Mouse (Mus musculus) lung, embryonic 14.5 days (tissue): ENCODE results near the gene Arid1a. TPM values are rescaled to one million over a fixed set of nuclear protein-coding genes. Genes with fewer than 3 reads are reported as not detected.

Experiments
- ATAC-seq: fragments of 200-750 bp; cut with Nextera tagmentation; 2 replicates; pipeline ENCODE4 v1.8.0; 2017; ENCODE audit warnings: mild to moderate bottlenecking, moderate TSS enrichment, moderate library complexity; ENCODE audit not compliant: insufficient read depth
- DNase-seq: peaks from one replicate; pipeline ENCODE4 v3.0.0-alpha.2; 2015
- H3K27ac ChIP-seq: fragments of 300-500 bp; sonication (generic); 2 replicates; pipeline ENCODE4 v1.5.1; 2014; ENCODE audit warnings: low read depth, mild to moderate bottlenecking, moderate library complexity
- H3K27me3 ChIP-seq: fragments of 300-500 bp; sonication (generic); 2 replicates; pipeline ENCODE4 v1.6.1; 2014; ENCODE audit warnings: low read length, control low read depth; ENCODE audit not compliant: insufficient read depth
- H3K36me3 ChIP-seq: fragments of 300-500 bp; sonication (generic); 2 replicates; pipeline ENCODE4 v1.6.1; 2014; ENCODE audit warnings: control low read depth; ENCODE audit not compliant: insufficient read depth
- H3K4me1 ChIP-seq: fragments of 300-500 bp; sonication (generic); 2 replicates; pipeline ENCODE4 v1.6.1; 2014; ENCODE audit warnings: antibody characterized with exemption, control low read depth; ENCODE audit not compliant: insufficient read depth
- H3K4me2 ChIP-seq: fragments of 300-500 bp; sonication (generic); 2 replicates; pipeline ENCODE4 v1.6.1; 2014; ENCODE audit warnings: mild to moderate bottlenecking
- H3K4me3 ChIP-seq: fragments of 300-500 bp; sonication (generic); 2 replicates; pipeline ENCODE4 v1.5.1; 2014; ENCODE audit warnings: low read depth, low read length
- H3K9ac ChIP-seq: fragments of 300-500 bp; sonication (generic); 2 replicates; pipeline ENCODE4 v1.6.1; 2014
- H3K9me3 ChIP-seq: fragments of 300-500 bp; sonication (generic); 2 replicates; pipeline ENCODE4 v1.6.1; 2016; ENCODE audit warnings: low read depth, low read length, control low read depth
- CTCF ChIP-seq: IDR thresholded peaks from 2 replicates; pipeline ENCODE4 v1.5.1; 2016; ENCODE audit warnings: antibody characterized with exemption, low read depth
- WGBS: fragments of 180-500 bp; shearing (Covaris S2); extraction: QIAGEN DNeasy Blood & Tissue Kit; methylation state at CpG from one replicate; pipeline ENCODE4 v1.1.7; 2014; 5-methylcytosine and 5-hydroxymethylcytosine counted together
- polyA plus RNA-seq: library from polyadenylated mRNA; unstranded; fragments of >200 nt; fragmentation: Nextera tagmentation; extraction: Ambion mirVana; gene quantifications from 2 replicates; pipeline ENCODE4 v1.2.1, GENCODE M21; 2014

Gene Arid1a
- polyA plus RNA-seq, 1 experiment from 2014 or later: 44.7 TPM

- Histone ChIP-seq H3K27me3 (no peaks in the 10 kb centered on the region), H3K9ac (no peak overlapping the region; the same call in 1 of the 2 replicates), H3K27ac (peak overlapping the region; percentile 73), H3K36me3 (peaks cover 26% of the 10 kb centered on the region), H3K4me1 (peaks cover 35% of the 10 kb centered on the region), H3K4me3 (no peak overlapping the region), H3K9me3 (no peaks in the 10 kb centered on the region), H3K4me2 (peak overlapping the region; percentile 24)
- ATAC-seq (peak; percentile 54; the same call in 1 of the 2 replicates), DNase-seq (peak; percentile 93)
- WGBS: 2% methylated on average over 5 of the region's 5 CpGs
- TF ChIP-seq CTCF: no peak
Measured at GRCm38 (mm10) chr4:133675594-133676016, 81.0 kb downstream of the Arid1a start.

GRCm38 (mm10) chr4:133674331-133674695, 82.3 kb downstream of the Arid1a start:
- Histone ChIP-seq H3K9ac (0 out of 2 replicates have a peak overlapping the region, but pooled peaks have one; percentile 9), H3K4me3 (no peak overlapping the region)

GRCm38 (mm10) chr4:133673666-133674330, 82.8 kb downstream of the Arid1a start:
- H3K27me3 ChIP-seq: no peaks in the 10 kb centered on the region
- H3K4me1 ChIP-seq: peaks cover 37% of the 10 kb centered on the region
- no peak for TF ChIP-seq CTCF
- 16% methylated on average over 10 of the region's 10 CpGs for WGBS
- DNase-seq: peak; percentile 73
- H3K9me3 ChIP-seq: no peaks in the 10 kb centered on the region
- peak overlapping the region; percentile 90 for H3K4me2 ChIP-seq
- H3K36me3 ChIP-seq: peaks cover 11% of the 10 kb centered on the region
- peak overlapping the region; percentile 99 for H3K27ac ChIP-seq
- ATAC-seq: no peak
- peak overlapping the region; percentile 74 for H3K9ac ChIP-seq
- peak overlapping the region; percentile 72 for H3K4me3 ChIP-seq

More at GRCm38 (mm10) chr4:133674331-133674695, 82.3 kb downstream of the Arid1a start:
- peak overlapping the region; percentile 90 for H3K4me2 ChIP-seq
- H3K9me3 ChIP-seq: no peaks in the 10 kb centered on the region
- WGBS: 45% methylated on average over 8 of the region's 8 CpGs
- peak overlapping the region; percentile 99 for H3K27ac ChIP-seq
- no peak for ATAC-seq
- DNase-seq: no peak
- H3K27me3 ChIP-seq: no peaks in the 10 kb centered on the region
- no peak for TF ChIP-seq CTCF
- peaks cover 37% of the 10 kb centered on the region for H3K4me1 ChIP-seq
- H3K36me3 ChIP-seq: peaks cover 14% of the 10 kb centered on the region

GRCm38 (mm10) chr4:133672845-133673647, 83.5 kb downstream of the Arid1a start:
- Histone ChIP-seq H3K36me3 (0 out of 2 replicates have a peak, but pooled peaks cover 7% of the 10 kb centered on the region), H3K27ac (peak overlapping the region; percentile 99), H3K9ac (peak overlapping the region; percentile 74), H3K27me3 (no peaks in the 10 kb centered on the region), H3K4me2 (peak overlapping the region; percentile 90), H3K4me1 (peaks cover 37% of the 10 kb centered on the region), H3K4me3 (peak overlapping the region; percentile 72), H3K9me3 (no peaks in the 10 kb centered on the region)
- DNase-seq (peak; percentile 71), ATAC-seq (no peak)
- TF ChIP-seq CTCF: no peak
- under 1% methylated on average over 24 of the region's 24 CpGs for WGBS

GRCm38 (mm10) chr4:133671881-133672844, 84.4 kb downstream of the Arid1a start, which contains the start of gene Pigv:
Gene Pigv (minus strand): TSS chr4:133672647.
- Histone ChIP-seq H3K4me1 (peaks cover 36% of the 10 kb centered on the region), H3K36me3 (0 out of 2 replicates have a peak, but pooled peaks cover 9% of the 10 kb centered on the region), H3K4me2 (peak within 1 kb of the TSS; percentile 90), H3K4me3 (peak within 1 kb of the TSS; percentile 72), H3K9ac (peak within 1 kb of the TSS; percentile 74), H3K27ac (peak within 1 kb of the TSS; percentile 99), H3K27me3 (no peaks in the 10 kb centered on the region), H3K9me3 (no peaks in the 10 kb centered on the region)
- ATAC-seq (peak; percentile 88), DNase-seq (peak; percentile 95)
- TF ChIP-seq CTCF: no peak
- under 1% methylated on average over 76 of the region's 76 CpGs for WGBS

GRCm38 (mm10) chr4:133671184-133671880, 85.2 kb downstream of the Arid1a start:
- peak overlapping the region; percentile 72 for H3K4me3 ChIP-seq
- peak; percentile 92 for TF ChIP-seq CTCF
- WGBS: 4% methylated on average over 13 of the region's 13 CpGs
- no peaks in the 10 kb centered on the region for H3K9me3 ChIP-seq
- H3K27ac ChIP-seq: peak overlapping the region; percentile 99
- H3K36me3 ChIP-seq: 0 out of 2 replicates have a peak, but pooled peaks cover 12% of the 10 kb centered on the region
- H3K27me3 ChIP-seq: no peaks in the 10 kb centered on the region
- no peak for ATAC-seq
- peak overlapping the region; percentile 74 for H3K9ac ChIP-seq
- peaks cover 29% of the 10 kb centered on the region for H3K4me1 ChIP-seq
- H3K4me2 ChIP-seq: peak overlapping the region; percentile 90
- DNase-seq: peak; percentile 94
